Mouse (Mus musculus) bone marrow macrophage, adult 2 months (primary cell): ENCODE measurements around the gene Cuedc1.

ENCODE experiments used
- CTCF ChIP-seq: IDR thresholded peaks from 2 replicates; pipeline ENCODE4 v1.5.1; 2012; ENCODE audit warnings: low read depth, mild to moderate bottlenecking, low read length, moderate library complexity
- POLR2A ChIP-seq: IDR thresholded peaks from 2 replicates; pipeline ENCODE4 v1.6.1; 2012; ENCODE audit warnings: mild to moderate bottlenecking, low read depth, low read length, borderline replicate concordance

- TF ChIP-seq CTCF (no peak), POLR2A (no peak)
Observed at GRCm38 (mm10) chr11:88193098-88193823, 95.4 kb downstream of the Cuedc1 start.
